Mouse (Mus musculus) forebrain, postnatal 0 days (tissue): ENCODE measurements at regions not wholly inside any gene's neighbourhood (a gene's known extent, or its start where the extent isn't known, plus 50 kb on each side); places are given as distances from the start of the nearest gene placed in this dataset.
A peak's percentile ranks its signal among the peaks of the same experiment; 100 is the strongest.

Experiments used
- ATAC-seq: fragments of 200-750 bp; cut with Nextera tagmentation; 2 replicates; pipeline ENCODE4 v1.8.0; 2017; ENCODE audit warnings: mild to moderate bottlenecking, moderate library complexity
- DNase-seq: peaks from one replicate; pipeline ENCODE4 v3.0.0-alpha.2; 2015
- H3K27ac ChIP-seq: fragments of 300-500 bp; sonication (generic); 2 replicates; pipeline ENCODE4 v1.5.1; 2014; ENCODE audit warnings: low read depth, mild to moderate bottlenecking, antibody characterized with exemption, low read length, moderate library complexity, mixed read lengths
- H3K27me3 ChIP-seq: fragments of 300-500 bp; sonication (generic); 2 replicates; pipeline ENCODE4 v1.6.1; 2014; ENCODE audit warnings: mild to moderate bottlenecking, low read length, mixed read lengths; ENCODE audit not compliant: insufficient read depth
- H3K36me3 ChIP-seq: fragments of 300-500 bp; sonication (generic); 2 replicates; pipeline ENCODE4 v1.6.1; 2014; ENCODE audit warnings: mild to moderate bottlenecking, moderate library complexity; ENCODE audit not compliant: insufficient read depth
- H3K4me1 ChIP-seq: fragments of 300-500 bp; sonication (generic); 2 replicates; pipeline ENCODE4 v1.6.1; 2014; ENCODE audit warnings: antibody characterized with exemption; ENCODE audit not compliant: insufficient read depth
- H3K4me2 ChIP-seq: fragments of 300-500 bp; sonication (generic); 2 replicates; pipeline ENCODE4 v1.6.1; 2014; ENCODE audit warnings: low read depth, mild to moderate bottlenecking, moderate library complexity
- H3K4me3 ChIP-seq: fragments of 300-500 bp; sonication (generic); 2 replicates; pipeline ENCODE4 v1.5.1; 2014; ENCODE audit warnings: low read depth, low read length, mixed read lengths
- H3K9ac ChIP-seq: fragments of 300-500 bp; sonication (generic); 2 replicates; pipeline ENCODE4 v1.6.1; 2014; ENCODE audit warnings: mild to moderate bottlenecking
- H3K9me3 ChIP-seq: fragments of 300-500 bp; sonication (generic); 2 replicates; pipeline ENCODE4 v1.6.1; 2016; ENCODE audit warnings: low read length
- CTCF ChIP-seq: sonication (generic); IDR thresholded peaks from 2 replicates; pipeline ENCODE4 v1.5.1; 2016; ENCODE audit warnings: antibody characterized with exemption, control low read depth, low read depth
- WGBS: fragments of 180-500 bp; shearing (Covaris S2); extraction: QIAGEN DNeasy Blood & Tissue Kit; methylation state at CpG from one replicate; pipeline ENCODE4 v1.1.7; 2014; 5-methylcytosine and 5-hydroxymethylcytosine counted together

DNA sequence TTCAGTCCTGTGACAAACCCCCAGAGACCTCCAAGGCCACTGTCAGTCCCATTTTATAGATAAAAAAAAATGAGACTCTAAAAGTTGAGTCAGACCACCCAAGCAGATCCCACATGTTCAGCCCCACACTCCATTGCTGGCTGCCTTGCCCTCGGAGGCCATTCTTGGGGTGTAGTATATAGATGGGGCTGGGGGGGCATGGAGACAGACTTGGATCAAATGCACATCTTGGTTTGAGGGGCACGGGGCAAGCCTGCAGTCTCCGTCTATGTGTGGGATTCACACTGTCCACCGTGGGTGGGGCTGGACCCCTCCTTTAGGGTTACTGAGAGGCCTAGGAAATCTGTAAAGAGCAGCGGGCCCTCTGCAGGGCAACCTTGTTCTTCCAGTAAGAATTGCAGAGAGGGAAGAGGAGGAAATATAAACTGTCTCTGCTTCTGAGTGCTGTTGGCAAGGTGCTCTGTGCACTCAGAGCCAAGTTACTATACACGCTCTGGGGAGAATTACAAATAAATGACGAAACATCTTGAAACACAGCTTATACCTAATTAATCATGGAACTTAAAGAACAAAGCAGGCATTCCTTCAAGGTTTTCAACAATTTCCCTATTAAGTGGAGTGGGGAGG is 184.4 kb upstream of the Habp2 start:
- WGBS = 59% methylated on average over 7 of the region's 7 CpGs
- H3K9ac ChIP-seq = no peak overlapping the region
- no peak for DNase-seq
- H3K4me3 ChIP-seq = no peak overlapping the region
- TF ChIP-seq CTCF = no peak
- H3K4me2 ChIP-seq = no peak overlapping the region
- H3K4me1 ChIP-seq = no peaks in the 10 kb centered on the region
- H3K27ac ChIP-seq = no peak overlapping the region
- no peaks in the 10 kb centered on the region for H3K27me3 ChIP-seq
- H3K36me3 ChIP-seq = no peaks in the 10 kb centered on the region
- H3K9me3 ChIP-seq = no peaks in the 10 kb centered on the region
- ATAC-seq = no peak

DNA sequence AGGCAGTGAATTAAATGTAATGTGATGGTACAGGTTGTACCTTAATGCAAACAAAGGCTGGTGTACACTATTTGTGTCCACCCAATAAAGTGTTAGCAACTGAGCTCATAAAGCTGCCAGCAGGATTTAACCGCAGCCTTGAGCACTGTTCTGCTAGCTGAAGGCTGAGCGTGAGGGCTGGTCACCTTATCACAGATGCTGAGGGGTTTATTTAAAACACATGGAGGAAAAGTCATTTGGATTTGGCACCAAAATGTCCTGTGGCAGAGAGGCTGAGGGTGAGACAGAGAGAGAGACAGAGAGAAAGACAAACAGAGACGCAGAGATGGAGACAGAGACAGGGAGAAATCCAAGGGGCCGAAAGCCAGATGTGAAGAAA is 181.9 kb upstream of the Habp2 start:
- no peak for TF ChIP-seq CTCF
- Histone ChIP-seq H3K36me3 (no peaks in the 10 kb centered on the region), H3K4me3 (no peak overlapping the region), H3K9me3 (0 out of 2 replicates have a peak, but pooled peaks cover 3% of the 10 kb centered on the region), H3K9ac (no peak overlapping the region), H3K4me2 (no peak overlapping the region), H3K4me1 (no peaks in the 10 kb centered on the region), H3K27ac (no peak overlapping the region), H3K27me3 (no peaks in the 10 kb centered on the region)
- WGBS = 86% methylated on average over 4 of the region's 4 CpGs
- no peak for ATAC-seq
- no peak for DNase-seq

DNA sequence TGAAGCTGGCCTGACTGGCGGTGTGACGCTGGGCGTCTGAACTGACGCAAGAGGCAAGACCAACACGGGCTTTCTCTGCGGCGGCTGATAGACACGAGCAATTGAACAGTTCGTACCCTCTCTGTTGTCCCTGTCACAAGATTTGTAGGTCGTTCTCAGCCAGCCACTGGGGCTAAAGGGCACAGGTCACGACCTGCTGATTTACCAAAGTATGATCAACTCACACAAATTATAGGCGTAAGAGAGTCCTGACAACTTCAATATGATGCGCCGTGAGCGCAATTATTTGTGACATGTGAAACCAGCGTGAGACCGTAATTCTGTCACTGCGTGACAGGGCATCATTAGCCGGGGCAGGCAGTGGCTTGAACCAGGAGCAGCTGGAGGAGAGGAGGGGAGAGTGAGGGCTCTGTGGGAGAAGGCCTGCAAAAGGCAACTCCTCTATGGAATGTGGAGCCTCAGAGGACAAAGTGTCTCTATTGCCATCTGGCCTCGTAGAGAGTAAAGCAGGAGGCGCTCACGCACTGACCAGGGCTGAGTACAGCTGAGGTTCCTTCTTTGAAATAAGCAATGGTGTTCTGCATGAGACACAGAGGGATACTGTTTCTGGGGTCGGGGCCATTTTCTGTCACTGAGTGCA is 181.4 kb upstream of the Habp2 start:
- DNase-seq (no peak), ATAC-seq (peak; percentile 27)
- no peak overlapping the region for H3K27ac ChIP-seq
- 71% methylated on average over 23 of the region's 23 CpGs for WGBS
- H3K9ac ChIP-seq = no peak overlapping the region
- TF ChIP-seq CTCF = no peak
- H3K9me3 ChIP-seq = 0 out of 2 replicates have a peak, but pooled peaks cover 3% of the 10 kb centered on the region
- H3K27me3 ChIP-seq = no peaks in the 10 kb centered on the region
- no peaks in the 10 kb centered on the region for H3K4me1 ChIP-seq
- H3K36me3 ChIP-seq = no peaks in the 10 kb centered on the region
- no peak overlapping the region for H3K4me3 ChIP-seq
- no peak overlapping the region for H3K4me2 ChIP-seq

DNA sequence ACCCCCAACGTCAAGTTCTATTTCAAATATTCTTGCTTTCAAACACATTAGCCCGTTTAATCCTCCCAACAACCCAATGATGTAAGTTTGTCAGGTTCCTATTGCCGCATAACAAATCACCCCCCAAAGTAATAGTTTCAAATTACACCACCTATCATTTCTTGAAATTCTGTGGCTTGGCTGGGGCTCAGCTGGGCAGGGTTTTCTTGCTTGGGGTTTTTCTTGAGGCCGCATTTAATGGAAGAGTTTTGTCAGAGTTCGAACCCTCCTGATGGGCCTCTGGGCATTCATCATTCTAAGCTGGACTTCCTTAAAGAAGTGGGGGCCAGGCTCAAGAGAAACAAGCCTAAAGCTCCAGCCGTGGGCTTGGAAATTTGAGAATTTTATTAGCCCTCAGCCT is 178.1 kb upstream of the Habp2 start:
- Histone ChIP-seq H3K9ac (no peak overlapping the region), H3K27me3 (no peaks in the 10 kb centered on the region), H3K4me1 (no peaks in the 10 kb centered on the region), H3K9me3 (0 out of 2 replicates have a peak, but pooled peaks cover 3% of the 10 kb centered on the region), H3K36me3 (no peaks in the 10 kb centered on the region), H3K27ac (no peak overlapping the region), H3K4me2 (no peak overlapping the region), H3K4me3 (no peak overlapping the region)
- no peak for TF ChIP-seq CTCF
- DNase-seq (no peak), ATAC-seq (no peak)
- WGBS = 89% methylated on average over 6 of the region's 6 CpGs

DNA sequence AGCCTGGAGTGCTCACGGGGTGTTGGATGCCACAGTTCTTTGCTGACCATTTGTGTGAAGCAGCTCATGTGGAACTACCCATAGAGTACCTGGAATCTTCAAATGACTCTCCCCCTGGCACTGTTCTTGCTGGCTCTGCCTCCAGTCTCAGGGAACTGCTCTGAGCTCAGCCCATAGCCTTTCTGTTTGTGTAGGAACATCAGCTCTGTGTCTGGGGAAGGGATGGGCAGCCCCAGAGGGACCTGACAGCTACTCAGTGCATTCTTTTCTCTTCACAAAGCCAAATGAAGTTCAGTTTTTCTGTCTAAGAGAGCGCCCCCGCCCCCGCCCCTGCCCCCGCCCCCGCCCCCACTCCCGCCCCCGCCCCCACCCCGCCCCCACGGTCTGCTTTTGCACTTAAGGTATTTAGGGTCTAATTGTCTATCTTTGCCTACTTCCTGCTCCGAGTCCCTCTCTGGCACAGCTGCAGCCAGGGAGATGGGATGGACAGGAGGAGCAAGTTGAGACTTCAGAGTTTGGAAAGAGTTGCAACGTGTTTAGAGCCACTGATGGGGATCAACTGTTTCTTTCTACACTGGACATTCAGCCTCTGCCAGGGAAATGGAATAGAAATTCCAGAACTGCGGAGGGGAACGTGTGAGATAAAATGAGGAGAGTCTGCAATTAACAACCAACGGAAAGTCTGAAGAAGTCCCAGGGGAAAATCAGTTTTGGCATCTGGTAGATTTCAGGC is 171.2 kb upstream of the Habp2 start:
- Histone ChIP-seq H3K4me1 (no peaks in the 10 kb centered on the region), H3K9ac (no peak overlapping the region), H3K36me3 (no peaks in the 10 kb centered on the region), H3K4me3 (no peak overlapping the region), H3K27me3 (no peaks in the 10 kb centered on the region), H3K9me3 (no peaks in the 10 kb centered on the region), H3K27ac (no peak overlapping the region), H3K4me2 (no peak overlapping the region)
- TF ChIP-seq CTCF = no peak
- no peak for DNase-seq
- WGBS = 18% methylated on average over 15 of the region's 15 CpGs
- no peak for ATAC-seq

DNA sequence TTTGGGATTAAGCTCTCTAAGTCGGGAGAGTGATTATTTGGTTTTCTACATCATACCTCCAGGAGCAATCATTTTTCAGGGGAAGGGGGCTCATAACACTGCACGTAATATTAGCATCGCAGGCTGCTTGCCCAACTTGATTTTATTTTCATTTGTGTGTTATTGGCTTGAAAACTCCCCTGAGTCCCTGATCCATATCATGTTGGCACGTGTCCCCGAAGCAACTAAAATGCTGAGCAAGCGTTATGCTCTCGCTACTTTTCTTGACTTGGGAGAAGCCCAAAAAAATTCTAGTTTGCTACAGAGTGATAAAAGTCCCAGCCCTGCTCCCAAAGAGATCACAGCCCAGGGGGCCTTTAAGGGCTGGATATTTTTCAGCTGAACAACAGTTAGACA is 170.7 kb upstream of the Habp2 start:
- no peaks in the 10 kb centered on the region for H3K4me1 ChIP-seq
- H3K36me3 ChIP-seq = no peaks in the 10 kb centered on the region
- ATAC-seq = no peak
- H3K9ac ChIP-seq = no peak overlapping the region
- TF ChIP-seq CTCF = no peak
- H3K4me3 ChIP-seq = no peak overlapping the region
- 54% methylated on average over 7 of the region's 7 CpGs for WGBS
- H3K27ac ChIP-seq = no peak overlapping the region
- H3K4me2 ChIP-seq = no peak overlapping the region
- no peaks in the 10 kb centered on the region for H3K27me3 ChIP-seq
- peak; percentile 7 for DNase-seq
- no peaks in the 10 kb centered on the region for H3K9me3 ChIP-seq

DNA sequence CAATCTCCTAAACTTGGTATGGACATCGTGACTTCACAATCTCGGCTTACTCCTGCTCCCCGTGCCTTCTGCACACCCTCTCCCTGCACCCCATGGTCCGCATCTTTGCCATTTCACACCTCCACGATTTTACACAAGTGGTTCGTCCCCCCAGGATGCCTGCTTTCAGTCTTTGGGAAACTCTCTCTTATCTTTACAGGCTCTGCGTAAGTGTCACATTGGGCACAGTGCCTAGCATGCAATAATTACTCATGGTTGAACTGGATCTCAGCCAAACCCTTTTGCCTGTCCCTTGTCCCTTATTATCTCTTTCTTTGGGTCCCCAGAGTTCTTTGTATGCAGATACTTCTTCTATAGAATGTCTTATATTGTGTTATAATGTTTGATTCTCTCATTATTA is 166.2 kb upstream of the Habp2 start:
- Histone ChIP-seq H3K27me3 (no peaks in the 10 kb centered on the region), H3K9ac (no peak overlapping the region), H3K27ac (no peak overlapping the region), H3K4me3 (no peak overlapping the region), H3K36me3 (no peaks in the 10 kb centered on the region), H3K4me1 (no peaks in the 10 kb centered on the region), H3K9me3 (no peaks in the 10 kb centered on the region), H3K4me2 (no peak overlapping the region)
- ATAC-seq = no peak
- DNase-seq = no peak
- 41% methylated on average over 7 of the region's 7 CpGs for WGBS
- no peak for TF ChIP-seq CTCF
